7 mouse cellular contexts compared by ENCODE assay signal in the genomic region with DNA sequence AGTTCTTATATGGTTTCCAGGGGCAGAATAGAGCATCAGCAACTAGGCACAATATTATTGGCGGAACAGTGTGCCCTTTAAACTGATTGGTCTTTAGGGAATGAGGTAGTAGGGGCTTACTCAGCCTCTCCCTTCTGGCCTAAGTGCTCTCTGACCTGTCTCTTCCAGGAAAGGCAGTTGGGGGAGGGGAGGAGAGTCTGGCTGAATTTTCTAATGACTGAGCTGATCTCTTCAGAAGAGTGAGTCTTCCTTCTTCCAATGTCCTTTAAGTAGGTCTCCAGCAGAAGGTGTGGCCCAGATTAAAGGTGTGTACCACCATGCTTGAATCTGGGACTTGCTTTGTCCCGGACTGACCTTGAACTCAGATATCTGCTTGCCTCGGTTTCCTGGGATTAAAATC.
DNase-seq lines count a peak whose midpoint lies in the region; TF ChIP-seq lines count a peak whose summit lies in the region.
"Not testable (repeated sequence)": the region's sequence is repeated elsewhere in the genome, so short reads cannot be mapped to it uniquely, and the experiment has no call there.

No protein-coding gene starts in this region.

- DNase-seq in ES-CJ7 (ENCODE audit: low read depth, low spot score) (peak; percentile 88), R1 (ENCODE audit: low read depth, low spot score) (peak; percentile 90), ZHBTc4 (ENCODE audit: low read depth, low spot score) (peak; percentile 89)
- not testable (repeated sequence) for DNase-seq in ES-E14 (ENCODE audit: low read depth, low spot score)
- peak; percentile 46 for DNase-seq in yolk sac, embryonic 10.5 days (ENCODE audit: low spot score)

- TF ChIP-seq POLR2A in ES-Bruce4 (IDR thresholded peaks at IDR 0.05; ENCODE audit: insufficient read depth, low read length): not testable (repeated sequence)

- in situ Hi-C loops in ES-E14 (cut with MboI; ENCODE audit: low sequenced_read_pairs in 2 of 2, unreplicated experiment in 2 of 2): not testable (repeated sequence)

- not testable (repeated sequence) for H3K27me3 ChIP-seq in E14TG2a.4 (ENCODE audit: insufficient read depth, low read length); ES-Bruce4 (ENCODE audit: control insufficient read depth, insufficient read depth, low read length, poor library complexity, severe bottlenecking)

- not testable (repeated sequence) for TF ChIP-seq EP300 in ES-Bruce4 (IDR thresholded peaks at IDR 0.05; ENCODE audit: insufficient read depth, low read depth, low read length)

- not testable (repeated sequence) for H3K9ac ChIP-seq in ES-Bruce4 (ENCODE audit: low read depth, poor library complexity, severe bottlenecking); ES-E14 (ENCODE audit: insufficient read depth, low read depth, low read length, poor library complexity, severe bottlenecking)

- H3K36me3 ChIP-seq in E14TG2a.4 (ENCODE audit: insufficient read depth, low read length); ES-Bruce4 (ENCODE audit: control insufficient read depth, insufficient read depth, low read length, poor library complexity, severe bottlenecking); ES-E14 (ENCODE audit: control insufficient read depth, insufficient read depth, low read length, poor library complexity, severe bottlenecking): not testable (repeated sequence)

- H3K4me3 ChIP-seq in E14TG2a.4 (replicated peaks; ENCODE audit: low read length) (peak overlapping the region; percentile 70; the same call in 1 of the 2 replicates), ES-Bruce4 (ENCODE audit: low read depth, low read length) (peak overlapping the region; percentile 29; the same call in 1 of the 2 replicates)
- H3K4me3 ChIP-seq in ES-E14 (ENCODE audit: insufficient read depth in 1 of 2, low read depth in 1 of 2, low read length in 2 of 2, poor library complexity in 1 of 2, severe bottlenecking in 1 of 2): not testable (repeated sequence)

- H3K4me1 ChIP-seq in E14TG2a.4 (replicated peaks; ENCODE audit: low read depth, low read length) (peaks cover 63% of the 10 kb centered on the region), ES-E14 (ENCODE audit: control insufficient read depth in 2 of 2, insufficient read depth in 2 of 2, low read length in 2 of 2, poor library complexity in 1 of 2) (peaks cover 2 to 17% of the 10 kb centered on the region in 2 experiments; a peak in 3 of 4 replicates)
- H3K4me1 ChIP-seq in ES-Bruce4 (ENCODE audit: control insufficient read depth, insufficient read depth, low read length): not testable (repeated sequence)

- TF ChIP-seq CTCF in E14TG2a.4 (conservative IDR thresholded peaks at IDR 0.05; ENCODE audit: low read length); ES-Bruce4 (IDR thresholded peaks at IDR 0.05; ENCODE audit: low read depth, low read length): not testable (repeated sequence)

- peaks cover 18% of the 10 kb centered on the region for H3K9me3 ChIP-seq in E14TG2a.4 (ENCODE audit: low read length)
- not testable (repeated sequence) for H3K9me3 ChIP-seq in ES-Bruce4 (replicated peaks; ENCODE audit: control insufficient read depth, insufficient read depth, low read length, poor library complexity, severe bottlenecking); ES-E14 (ENCODE audit: control insufficient read depth, insufficient read depth, low read depth, low read length)

- peak overlapping the region; percentile 23 for H3K27ac ChIP-seq in ES-Bruce4 (ENCODE audit: insufficient read depth, low read length)
- H3K27ac ChIP-seq in ES-E14 (ENCODE audit: insufficient read depth, low read depth, low read length, poor library complexity, severe bottlenecking): peak overlapping the region; percentile 45; the same call in 1 of the 2 replicates
